Mouse (Mus musculus) hindbrain, postnatal 0 days (tissue): ENCODE measurements around the gene Chd2. TPM values are rescaled to one million over a fixed set of nuclear protein-coding genes. Genes with fewer than 3 reads are reported as not detected.
A peak's percentile ranks its signal among the peaks of the same experiment; 100 is the strongest.

Experiments used
- ATAC-seq: fragments of 200-750 bp; cut with Nextera tagmentation; 2 replicates; pipeline ENCODE4 v1.8.0; 2017; ENCODE audit warnings: mild to moderate bottlenecking, moderate TSS enrichment, moderate library complexity
- DNase-seq: peaks from one replicate; pipeline ENCODE4 v3.0.0-alpha.2; 2015; ENCODE audit warnings: low spot score
- H3K27ac ChIP-seq: fragments of 300-500 bp; sonication (generic); 2 replicates; pipeline ENCODE4 v1.5.1; 2014; ENCODE audit warnings: mild to moderate bottlenecking
- H3K27me3 ChIP-seq: fragments of 300-500 bp; sonication (generic); 2 replicates; pipeline ENCODE4 v1.6.1; 2014; ENCODE audit warnings: low read length, mixed read lengths; ENCODE audit not compliant: insufficient read depth
- H3K36me3 ChIP-seq: fragments of 300-500 bp; sonication (generic); 2 replicates; pipeline ENCODE4 v1.6.1; 2014; ENCODE audit warnings: low read length, mixed read lengths; ENCODE audit not compliant: insufficient read depth
- H3K4me1 ChIP-seq: fragments of 300-500 bp; sonication (generic); 2 replicates; pipeline ENCODE4 v1.6.1; 2014; ENCODE audit warnings: antibody characterized with exemption, low read length, mixed read lengths; ENCODE audit not compliant: insufficient read depth
- H3K4me2 ChIP-seq: fragments of 300-500 bp; sonication (generic); 2 replicates; pipeline ENCODE4 v1.6.1; 2014; ENCODE audit warnings: low read depth, mild to moderate bottlenecking, low read length, moderate library complexity, mixed read lengths
- H3K4me3 ChIP-seq: fragments of 300-500 bp; sonication (generic); 2 replicates; pipeline ENCODE4 v1.5.1; 2014; ENCODE audit warnings: low read length
- H3K9ac ChIP-seq: fragments of 300-500 bp; sonication (generic); replicated peaks from 2 replicates; pipeline ENCODE4 v1.6.1; 2014; ENCODE audit warnings: mild to moderate bottlenecking, low read length, moderate library complexity, mixed read lengths
- H3K9me3 ChIP-seq: fragments of 300-500 bp; sonication (generic); 2 replicates; pipeline ENCODE4 v1.6.1; 2016; ENCODE audit warnings: low read length, mixed read lengths
- CTCF ChIP-seq: IDR thresholded peaks from 2 replicates; pipeline ENCODE4 v1.5.1; 2016; ENCODE audit warnings: antibody characterized with exemption, control low read depth, low read depth
- WGBS: fragments of 180-500 bp; shearing (Covaris S2); extraction: QIAGEN DNeasy Blood & Tissue Kit; methylation state at CpG from one replicate; pipeline ENCODE4 v1.1.7; 2014; 5-methylcytosine and 5-hydroxymethylcytosine counted together
- polyA plus RNA-seq: library from polyadenylated mRNA; unstranded; fragments of >200 nt; fragmentation: Nextera tagmentation; extraction: Ambion mirVana; gene quantifications from 2 replicates; pipeline ENCODE4 v1.2.1, GENCODE M21; 2015
- total RNA-seq: library from RNA; depleted of rRNA; stranded (reverse); fragments of >200 nt; gene quantifications from 2 replicates; pipeline ENCODE4 v1.2.3, GENCODE M21; 2014

Chd2 gene
- total and polyA plus RNA-seq, 2 experiments from 2014 or later: 33.4 to 36.1 TPM

GRCm38 (mm10) chr7:73534937-73535860 is 6.4 kb downstream of the Chd2 start:
- Histone ChIP-seq H3K4me1 (peaks cover 12% of the 10 kb centered on the region), H3K4me3 (no peak overlapping the region), H3K36me3 (no peaks in the 10 kb centered on the region; the same call in 1 of the 2 replicates), H3K27ac (peak overlapping the region; percentile 20; the same call in 1 of the 2 replicates), H3K27me3 (no peaks in the 10 kb centered on the region), H3K9ac (no peak overlapping the region), H3K9me3 (no peaks in the 10 kb centered on the region), H3K4me2 (0 out of 2 replicates have a peak overlapping the region, but pooled peaks have one; percentile 71)
- DNase-seq (no peak), ATAC-seq (no peak)
- 74% methylated on average over 2 of the region's 2 CpGs for WGBS
- no peak for TF ChIP-seq CTCF

GRCm38 (mm10) chr7:73533457-73533856 is 8.2 kb downstream of the Chd2 start:
- Histone ChIP-seq H3K36me3 (no peaks in the 10 kb centered on the region; the same call in 1 of the 2 replicates), H3K4me3 (no peak overlapping the region), H3K4me2 (no peak overlapping the region), H3K27ac (peak overlapping the region; percentile 64), H3K27me3 (no peaks in the 10 kb centered on the region), H3K9me3 (no peaks in the 10 kb centered on the region), H3K4me1 (peaks cover 12% of the 10 kb centered on the region), H3K9ac (peak overlapping the region; percentile 13; the same call in 1 of the 2 replicates)
- ATAC-seq: no peak
- TF ChIP-seq CTCF: no peak
- no peak for DNase-seq
- 57% methylated on average over 2 of the region's 2 CpGs for WGBS

GRCm38 (mm10) chr7:73532916-73533315 is 8.7 kb downstream of the Chd2 start:
- no peaks in the 10 kb centered on the region for H3K9me3 ChIP-seq
- H3K27ac ChIP-seq: peak overlapping the region; percentile 64
- ATAC-seq (no peak), DNase-seq (no peak)
- H3K4me2 ChIP-seq: no peak overlapping the region
- peaks cover 12% of the 10 kb centered on the region for H3K4me1 ChIP-seq
- H3K36me3 ChIP-seq: no peaks in the 10 kb centered on the region; the same call in 1 of the 2 replicates
- no peak for TF ChIP-seq CTCF
- H3K9ac ChIP-seq: no peak overlapping the region
- no peaks in the 10 kb centered on the region for H3K27me3 ChIP-seq
- no peak overlapping the region for H3K4me3 ChIP-seq
- WGBS: 68% methylated on average over 3 of the region's 3 CpGs

- Histone ChIP-seq H3K9me3 (no peaks in the 10 kb centered on the region), H3K4me2 (no peak overlapping the region), H3K36me3 (no peaks in the 10 kb centered on the region; the same call in 1 of the 2 replicates), H3K4me3 (no peak overlapping the region), H3K9ac (no peak overlapping the region), H3K27me3 (no peaks in the 10 kb centered on the region), H3K4me1 (peaks cover 12% of the 10 kb centered on the region), H3K27ac (peak overlapping the region; percentile 27; the same call in 1 of the 2 replicates)
- no peak for TF ChIP-seq CTCF
- ATAC-seq (no peak), DNase-seq (no peak)
- WGBS: 78% methylated on average over 3 of the region's 3 CpGs
These were observed 9.5 kb downstream of the Chd2 start for GRCm38 (mm10) chr7:73532139-73532538.

GRCm38 (mm10) chr7:73531506-73532093 is 10.0 kb downstream of the Chd2 start:
- ATAC-seq: no peak
- no peak overlapping the region for H3K9ac ChIP-seq
- H3K9me3 ChIP-seq: no peaks in the 10 kb centered on the region
- H3K4me2 ChIP-seq: no peak overlapping the region
- H3K4me1 ChIP-seq: peaks cover 8% of the 10 kb centered on the region
- peak overlapping the region; percentile 27; the same call in 1 of the 2 replicates for H3K27ac ChIP-seq
- no peak for TF ChIP-seq CTCF
- H3K36me3 ChIP-seq: no peaks in the 10 kb centered on the region; the same call in 1 of the 2 replicates
- no peak overlapping the region for H3K4me3 ChIP-seq
- 60% methylated on average over 7 of the region's 7 CpGs for WGBS
- no peak for DNase-seq
- no peaks in the 10 kb centered on the region for H3K27me3 ChIP-seq

GRCm38 (mm10) chr7:73530846-73531245 is 10.8 kb downstream of the Chd2 start:
- no peak for TF ChIP-seq CTCF
- DNase-seq (no peak), ATAC-seq (no peak)
- Histone ChIP-seq H3K36me3 (no peaks in the 10 kb centered on the region; the same call in 1 of the 2 replicates), H3K9ac (no peak overlapping the region), H3K4me1 (peaks cover 7% of the 10 kb centered on the region; the same call in 1 of the 2 replicates), H3K9me3 (no peaks in the 10 kb centered on the region), H3K4me3 (no peak overlapping the region), H3K4me2 (no peak overlapping the region), H3K27me3 (no peaks in the 10 kb centered on the region), H3K27ac (peak overlapping the region; percentile 27; the same call in 1 of the 2 replicates)
- WGBS: 82% methylated on average over 5 of the region's 5 CpGs
